Mouse (Mus musculus) lung, postnatal 25 days (tissue): Measurements from ENCODE around the gene Foxs1.

Source experiments
- DNase-seq: peaks from one replicate; pipeline ENCODE4 v3.0.0; 2022; ENCODE audit warnings: low spot score

Foxs1 gene

GRCm38 (mm10) chr2:152933048-152933447, at the start of gene Foxs1:
Foxs1 (minus strand) TSS chr2:152933208.
- peak; percentile 35 for DNase-seq

- DNase-seq: no peak
Measured at GRCm38 (mm10) chr2:152976991-152977390, 44.0 kb upstream of the Foxs1 start.

- DNase-seq: no peak
Measured at GRCm38 (mm10) chr2:152965555-152965954, 32.5 kb upstream of the Foxs1 start.

- peak; percentile 66 for DNase-seq
Measured at GRCm38 (mm10) chr2:152962091-152962793, 29.2 kb upstream of the Foxs1 start, which contains the start of gene Ttll9. Ttll9 (plus strand) TSS chr2:152962485.

- DNase-seq: no peak
Measured at GRCm38 (mm10) chr2:152958116-152958515, 25.1 kb upstream of the Foxs1 start.

- no peak for DNase-seq
Measured at GRCm38 (mm10) chr2:152951850-152952720, 19.1 kb upstream of the Foxs1 start.

GRCm38 (mm10) chr2:152951065-152951849, 18.2 kb upstream of the Foxs1 start, which contains the start of gene Dusp15:
Dusp15 (minus strand) TSS chr2:152951698.
- no peak for DNase-seq

- DNase-seq: no peak
Measured at GRCm38 (mm10) chr2:152950358-152951064, 17.5 kb upstream of the Foxs1 start.

- no peak for DNase-seq
Measured at GRCm38 (mm10) chr2:152948438-152949020, 15.5 kb upstream of the Foxs1 start.

- DNase-seq: no peak
Measured at GRCm38 (mm10) chr2:152947098-152947497, 14.1 kb upstream of the Foxs1 start.

GRCm38 (mm10) chr2:152944013-152944412, 11.0 kb upstream of the Foxs1 start:
- DNase-seq: no peak

GRCm38 (mm10) chr2:152943568-152943967, 10.6 kb upstream of the Foxs1 start:
- DNase-seq: no peak

GRCm38 (mm10) chr2:152942898-152943515, 10.0 kb upstream of the Foxs1 start:
- no peak for DNase-seq

- DNase-seq: no peak
Measured at GRCm38 (mm10) chr2:152941776-152942175, 8.8 kb upstream of the Foxs1 start.

- DNase-seq: no peak
Measured at GRCm38 (mm10) chr2:152941106-152941505, 8.1 kb upstream of the Foxs1 start.

- no peak for DNase-seq
Measured at GRCm38 (mm10) chr2:152939846-152940245, 6.8 kb upstream of the Foxs1 start.

GRCm38 (mm10) chr2:152933614-152934013, 606 bp upstream of the Foxs1 start:
- DNase-seq: peak; percentile 51

- DNase-seq: no peak
Measured at GRCm38 (mm10) chr2:152931456-152932160, 1.4 kb downstream of the Foxs1 start.

GRCm38 (mm10) chr2:152930276-152930675, 2.7 kb downstream of the Foxs1 start:
- DNase-seq: no peak

GRCm38 (mm10) chr2:152928988-152929370, 4.0 kb downstream of the Foxs1 start:
- no peak for DNase-seq
